Mouse (Mus musculus) CH12.LX (cell line): ENCODE data around the gene Plek2.

Source experiments
- CTCF ChIP-seq, 2 experiments: IDR thresholded peaks in 1 of 2; conservative IDR thresholded peaks in 1 of 2; 2 replicates each; pipeline ENCODE4 v1.5.1; 2011 to 2012; ENCODE audit warnings: low read depth in 2 of 2, low read length in 2 of 2, improper control_type of control experiment in 1 of 2, inconsistent platforms in 1 of 2, mild to moderate bottlenecking in 1 of 2, moderate library complexity in 1 of 2
- EP300 ChIP-seq: IDR thresholded peaks from 2 replicates; pipeline ENCODE4 v1.6.1; 2011; ENCODE audit warnings: low read length, improper control_type of control experiment
- IRF4 ChIP-seq: IDR thresholded peaks from 2 replicates; pipeline ENCODE4 v1.6.1; 2014; ENCODE audit warnings: low read depth, mild to moderate bottlenecking, inconsistent platforms, low read length, improper control_type of control experiment
- KAT2A ChIP-seq: IDR thresholded peaks from 2 replicates; pipeline ENCODE4 v1.6.1; 2012; ENCODE audit warnings: low read length, improper control_type of control experiment, inconsistent platforms; ENCODE audit not compliant: insufficient replicate concordance
- MAZ ChIP-seq: IDR thresholded peaks from 2 replicates; pipeline ENCODE4 v1.6.1; 2012; ENCODE audit warnings: low read depth, mild to moderate bottlenecking, inconsistent platforms, low read length, improper control_type of control experiment, moderate library complexity
- MEF2A ChIP-seq: IDR thresholded peaks from 2 replicates; pipeline ENCODE4 v1.6.1; 2014; ENCODE audit warnings: low read depth, mild to moderate bottlenecking, inconsistent platforms, low read length, improper control_type of control experiment, borderline replicate concordance
- NELFE ChIP-seq: IDR thresholded peaks from 2 replicates; pipeline ENCODE4 v1.6.1; 2011; ENCODE audit warnings: low read depth, low read length, improper control_type of control experiment
- POLR2A ChIP-seq: IDR thresholded peaks from 2 replicates; pipeline ENCODE4 v1.6.1; 2011; ENCODE audit warnings: low read depth, mild to moderate bottlenecking, improper control_type of control experiment, low read length
- POLR2AphosphoS2 ChIP-seq: IDR thresholded peaks from 2 replicates; pipeline ENCODE4 v1.6.1; 2011; ENCODE audit warnings: low read depth, low read length, improper control_type of control experiment
- ZNF384 ChIP-seq: IDR thresholded peaks from 2 replicates; pipeline ENCODE4 v1.6.1; 2012; ENCODE audit warnings: low read depth, low read length, improper control_type of control experiment, inconsistent platforms

- TF ChIP-seq CTCF (conservative IDR thresholded peaks at IDR 0.05 in 1 of 2, IDR thresholded peaks at IDR 0.05 in 1 of 2; ENCODE audit: low read depth in 2 of 2, low read length in 2 of 2) (no peak), MEF2A (no peak), POLR2AphosphoS2 (no peak), POLR2A (no peak), MAZ (no peak), KAT2A (no peak), EP300 (no peak), ZNF384 (no peak), NELFE (no peak), IRF4 (no peak)
These were observed 38.6 kb downstream of the Plek2 start for GRCm38 (mm10) chr12:78868115-78868514.
